Mouse (Mus musculus) myocyte (in vitro differentiated cells): ENCODE data around the gene Sumo3.

ENCODE experiments used
- E2F4 ChIP-seq: IDR thresholded peaks from one replicate; pipeline ENCODE4 v1.6.1; 2011; ENCODE audit warnings: mild to moderate bottlenecking, control low read depth, moderate library complexity; ENCODE audit not compliant: insufficient read depth
- MAX ChIP-seq: IDR thresholded peaks from one replicate; pipeline ENCODE4 v1.6.1; 2011; ENCODE audit warnings: low read depth, mild to moderate bottlenecking, control low read depth
- MYOD1 ChIP-seq, 3 experiments: IDR thresholded peaks; one replicate each; pipeline ENCODE4 v1.6.1; 2011; ENCODE audit warnings: control low read depth in 2 of 3, low read depth in 2 of 3, mild to moderate bottlenecking in 2 of 3, moderate library complexity in 1 of 3; ENCODE audit not compliant: insufficient read length in 2 of 3, control insufficient read depth in 1 of 3
- POLR2A ChIP-seq: IDR thresholded peaks from one replicate; pipeline ENCODE4 v1.6.1; 2011; ENCODE audit warnings: low read depth, mild to moderate bottlenecking, control low read depth, moderate library complexity; ENCODE audit not compliant: insufficient read length
- REST ChIP-seq: IDR thresholded peaks from one replicate; pipeline ENCODE4 v1.6.1; 2011; ENCODE audit warnings: mild to moderate bottlenecking, control low read depth, moderate library complexity; ENCODE audit not compliant: insufficient read depth, insufficient read length
- TCF12 ChIP-seq: IDR thresholded peaks from one replicate; pipeline ENCODE4 v1.6.1; 2011; ENCODE audit warnings: mild to moderate bottlenecking, control low read depth; ENCODE audit not compliant: poor library complexity, insufficient read depth, severe bottlenecking
- USF1 ChIP-seq: IDR thresholded peaks from one replicate; pipeline ENCODE4 v1.6.1; 2011; ENCODE audit warnings: low read depth, mild to moderate bottlenecking, control low read depth, moderate library complexity

- TF ChIP-seq USF1: no peak
- TF ChIP-seq POLR2A: no peak
- no peak for TF ChIP-seq MAX
- no peak for TF ChIP-seq E2F4
- TF ChIP-seq TCF12: no peak
- TF ChIP-seq REST: no peak
- no peak for TF ChIP-seq MYOD1 (IDR thresholded peaks at IDR 0.05; ENCODE audit: control insufficient read depth in 1 of 3, insufficient read length in 2 of 3, low read depth in 2 of 3)
These were observed 14.4 kb upstream of the Sumo3 start for GRCm38 (mm10) chr10:77591546-77591945.
